Mouse (Mus musculus) kidney, adult 9 months (tissue): ENCODE data around the gene Gm9964.
A peak's percentile ranks its signal among the peaks of the same experiment; 100 is the strongest.

Experiments
- DNase-seq: peaks from one replicate; pipeline ENCODE4 v3.0.0; 2022

The Gm9964 gene

GRCm38 (mm10) chr11:79253542-79254390, 42.9 kb downstream of the Gm9964 start:
- DNase-seq, result peak; percentile 43

- peak; percentile 44 for DNase-seq
Observed at GRCm38 (mm10) chr11:79252881-79253541, 43.7 kb downstream of the Gm9964 start.
